Mouse (Mus musculus): ENCODE results near the gene H2-T3. TPM values are rescaled to one million over a fixed set of nuclear protein-coding genes. Genes with fewer than 3 reads are reported as not detected.
A peak's percentile ranks its signal among the peaks of the same experiment; 100 is the strongest.
"Not testable (repeated sequence)": the region's sequence is repeated elsewhere in the genome, so short reads cannot be mapped to it uniquely, and the experiment has no call there.

Gene H2-T3
- polyA plus RNA-seq, 1 experiment from 2014 or later, result 0.12 TPM

- ATAC-seq, result no peak
- H3K9me3 ChIP-seq (ENCODE audit: low read length), result no peaks in the 10 kb centered on the region
- H3K4me2 ChIP-seq (replicated peaks; ENCODE audit: low read depth, low read length), result no peak overlapping the region
- no peak overlapping the region for H3K9ac ChIP-seq (replicated peaks; ENCODE audit: low read depth)
- H3K4me1 ChIP-seq (ENCODE audit: insufficient read depth, low read depth, low read length), result no peaks in the 10 kb centered on the region
- no peaks in the 10 kb centered on the region for H3K36me3 ChIP-seq (ENCODE audit: insufficient read depth, low read length)
- H3K27me3 ChIP-seq (replicated peaks; ENCODE audit: insufficient read depth, low read length), result no peaks in the 10 kb centered on the region
- H3K27ac ChIP-seq (ENCODE audit: low read length), result no peak overlapping the region
- peak; percentile 44 for DNase-seq (ENCODE audit: low spot score)
- no peak for TF ChIP-seq CTCF (IDR thresholded peaks at IDR 0.05)
- peak; percentile 75 for TF ChIP-seq EP300 (IDR thresholded peaks at IDR 0.05)
- no peak overlapping the region for H3K4me3 ChIP-seq (ENCODE audit: low read depth, low read length)
- 5% methylated on average over 1 of the region's 1 CpGs for WGBS
These were observed 19.7 kb downstream of the H2-T3 start for GRCm38 (mm10) chr17:36170287-36170814.

- no peak for DNase-seq (ENCODE audit: low spot score)
- no peak overlapping the region for H3K4me2 ChIP-seq (replicated peaks; ENCODE audit: low read depth, low read length)
These were observed 20.3 kb downstream of the H2-T3 start for GRCm38 (mm10) chr17:36169753-36170152.

DNA sequence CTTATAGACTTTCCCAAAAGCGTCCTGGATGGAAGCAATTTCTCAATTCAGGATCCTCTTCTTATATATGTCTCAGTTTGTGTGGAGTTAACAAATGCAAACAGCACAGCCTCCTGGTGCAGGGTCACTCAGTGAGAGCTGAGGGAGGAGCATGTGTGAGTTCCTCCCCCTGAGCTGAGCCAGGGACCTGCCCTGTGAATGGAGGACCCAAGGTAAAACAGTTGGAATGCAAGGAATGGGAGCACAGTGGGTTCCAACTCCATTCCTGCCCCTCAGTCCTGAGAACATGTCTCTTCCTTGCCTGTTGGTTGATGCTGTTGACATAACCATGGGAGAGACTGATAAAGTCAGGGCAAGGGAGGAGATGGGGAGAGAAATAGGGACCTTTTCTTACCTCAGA, 21.0 kb downstream of the H2-T3 start:
- H3K4me2 ChIP-seq (replicated peaks; ENCODE audit: low read depth, low read length), result not testable (repeated sequence)
- WGBS, result no CpG with 5 or more reads among the region's 1 CpGs
- ATAC-seq, result peak; percentile 18; the same call in 1 of the 2 replicates

More at GRCm38 (mm10) chr17:36169753-36170152, 20.3 kb downstream of the H2-T3 start:
- no peak overlapping the region for H3K27ac ChIP-seq (ENCODE audit: low read length)
- no peaks in the 10 kb centered on the region for H3K9me3 ChIP-seq (ENCODE audit: low read length)
- no peak for TF ChIP-seq CTCF (IDR thresholded peaks at IDR 0.05)
- TF ChIP-seq EP300 (IDR thresholded peaks at IDR 0.05), result no peak
- no peaks in the 10 kb centered on the region for H3K36me3 ChIP-seq (ENCODE audit: insufficient read depth, low read length)
- H3K4me3 ChIP-seq (ENCODE audit: low read depth, low read length), result no peak overlapping the region
- ATAC-seq, result no peak
- H3K27me3 ChIP-seq (replicated peaks; ENCODE audit: insufficient read depth, low read length), result no peaks in the 10 kb centered on the region
- no peak overlapping the region for H3K9ac ChIP-seq (replicated peaks; ENCODE audit: low read depth)
- no peaks in the 10 kb centered on the region for H3K4me1 ChIP-seq (ENCODE audit: insufficient read depth, low read depth, low read length)

GRCm38 (mm10) chr17:36168039-36168652, 21.9 kb downstream of the H2-T3 start, which contains the start of gene Gm8909:
Gene Gm8909 (minus strand): TSS chr17:36168537.
- peak within 1 kb of the TSS; percentile 47; the same call in 1 of the 2 replicates for H3K27ac ChIP-seq (ENCODE audit: low read length)
- 2% methylated on average over 45 of the region's 63 CpGs for WGBS
- DNase-seq (ENCODE audit: low spot score), result no peak
- no peak for TF ChIP-seq EP300 (IDR thresholded peaks at IDR 0.05)
- no peak for TF ChIP-seq CTCF (IDR thresholded peaks at IDR 0.05)
- no peaks in the 10 kb centered on the region for H3K4me1 ChIP-seq (ENCODE audit: insufficient read depth, low read depth, low read length)
- no peaks in the 10 kb centered on the region for H3K9me3 ChIP-seq (ENCODE audit: low read length)
- no peaks in the 10 kb centered on the region for H3K27me3 ChIP-seq (replicated peaks; ENCODE audit: insufficient read depth, low read length)
- H3K4me3 ChIP-seq (ENCODE audit: low read depth, low read length), result peak within 1 kb of the TSS; percentile 53
- H3K36me3 ChIP-seq (ENCODE audit: insufficient read depth, low read length), result no peaks in the 10 kb centered on the region
- ATAC-seq, result peak; percentile 2; the same call in 1 of the 2 replicates
- peak within 1 kb of the TSS; percentile 36; the same call in 1 of the 2 replicates for H3K9ac ChIP-seq (replicated peaks; ENCODE audit: low read depth)
- peak within 1 kb of the TSS; percentile 62 for H3K4me2 ChIP-seq (replicated peaks; ENCODE audit: low read depth, low read length)

More for the DNA sequence above, 21.0 kb downstream of the H2-T3 start:
- H3K4me1 ChIP-seq (ENCODE audit: insufficient read depth, low read depth, low read length); H3K4me3 ChIP-seq (ENCODE audit: low read depth, low read length); H3K27ac ChIP-seq (ENCODE audit: low read length); H3K27me3 ChIP-seq (replicated peaks; ENCODE audit: insufficient read depth, low read length); H3K36me3 ChIP-seq (ENCODE audit: insufficient read depth, low read length); H3K9ac ChIP-seq (replicated peaks; ENCODE audit: low read depth); H3K9me3 ChIP-seq (ENCODE audit: low read length): not testable (repeated sequence)
- peak; percentile 26 for DNase-seq (ENCODE audit: low spot score)

- under 1% methylated on average over 34 of the region's 51 CpGs for WGBS
- H3K4me3 ChIP-seq (ENCODE audit: low read depth, low read length), result peak overlapping the region; percentile 53
- H3K36me3 ChIP-seq (ENCODE audit: insufficient read depth, low read length), result no peaks in the 10 kb centered on the region
- TF ChIP-seq EP300 (IDR thresholded peaks at IDR 0.05) (no peak), CTCF (IDR thresholded peaks at IDR 0.05) (no peak)
- DNase-seq (ENCODE audit: low spot score), result peak; percentile 55
- no peaks in the 10 kb centered on the region for H3K4me1 ChIP-seq (ENCODE audit: insufficient read depth, low read depth, low read length)
- H3K9me3 ChIP-seq (ENCODE audit: low read length), result no peaks in the 10 kb centered on the region
- ATAC-seq, result peak; percentile 84
- H3K27ac ChIP-seq (ENCODE audit: low read length), result peak overlapping the region; percentile 47; the same call in 1 of the 2 replicates
- peak overlapping the region; percentile 62 for H3K4me2 ChIP-seq (replicated peaks; ENCODE audit: low read depth, low read length)
- H3K27me3 ChIP-seq (replicated peaks; ENCODE audit: insufficient read depth, low read length), result 0 out of 2 replicates have a peak, but pooled peaks cover under 1% of the 10 kb centered on the region
- H3K9ac ChIP-seq (replicated peaks; ENCODE audit: low read depth), result peak overlapping the region; percentile 36; the same call in 1 of the 2 replicates
These were observed 22.6 kb downstream of the H2-T3 start for GRCm38 (mm10) chr17:36167306-36168038.

- not testable (repeated sequence) for H3K36me3 ChIP-seq (ENCODE audit: insufficient read depth, low read length); H3K27me3 ChIP-seq (replicated peaks; ENCODE audit: insufficient read depth, low read length); H3K9ac ChIP-seq (replicated peaks; ENCODE audit: low read depth); DNase-seq (ENCODE audit: low spot score); ATAC-seq; H3K4me1 ChIP-seq (ENCODE audit: insufficient read depth, low read depth, low read length); H3K27ac ChIP-seq (ENCODE audit: low read length); H3K4me3 ChIP-seq (ENCODE audit: low read depth, low read length); H3K4me2 ChIP-seq (replicated peaks; ENCODE audit: low read depth, low read length); H3K9me3 ChIP-seq (ENCODE audit: low read length)
- WGBS, result 22% methylated on average over 2 of the region's 2 CpGs
These were observed 23.2 kb downstream of the H2-T3 start for GRCm38 (mm10) chr17:36166901-36167300.

All from lung, postnatal 0 days (tissue).